Mouse (Mus musculus) midbrain, embryonic 16.5 days (tissue): ENCODE results near the gene Clps. TPM values are rescaled to one million over a fixed set of nuclear protein-coding genes. Genes with fewer than 3 reads are reported as not detected.
A peak's percentile ranks its signal among the peaks of the same experiment; 100 is the strongest.

Experiments
- ATAC-seq: fragments of 200-750 bp; cut with Nextera tagmentation; 2 replicates; pipeline ENCODE4 v1.8.0; 2017; ENCODE audit warnings: moderate TSS enrichment
- H3K27ac ChIP-seq: fragments of 300-500 bp; sonication (generic); 2 replicates; pipeline ENCODE4 v1.5.1; 2014; ENCODE audit warnings: mild to moderate bottlenecking, low read length, mixed read lengths
- H3K27me3 ChIP-seq: fragments of 300-500 bp; sonication (generic); 2 replicates; pipeline ENCODE4 v1.6.1; 2014; ENCODE audit warnings: low read depth, low read length, mixed read lengths; ENCODE audit not compliant: control insufficient read depth, insufficient read depth
- H3K36me3 ChIP-seq: fragments of 300-500 bp; sonication (generic); 2 replicates; pipeline ENCODE4 v1.6.1; 2014; ENCODE audit warnings: mild to moderate bottlenecking, low read length, moderate library complexity, mixed read lengths; ENCODE audit not compliant: control insufficient read depth, insufficient read depth
- H3K4me1 ChIP-seq: fragments of 300-500 bp; sonication (generic); 2 replicates; pipeline ENCODE4 v1.6.1; 2014; ENCODE audit warnings: mild to moderate bottlenecking, low read length, mixed read lengths; ENCODE audit not compliant: control insufficient read depth, insufficient read depth
- H3K4me2 ChIP-seq: fragments of 300-500 bp; sonication (generic); 2 replicates; pipeline ENCODE4 v1.6.1; 2014; ENCODE audit warnings: mild to moderate bottlenecking, low read length, mixed read lengths
- H3K4me3 ChIP-seq: fragments of 300-500 bp; sonication (generic); 2 replicates; pipeline ENCODE4 v1.5.1; 2014; ENCODE audit warnings: low read depth, mild to moderate bottlenecking, low read length, moderate library complexity, mixed read lengths
- H3K9ac ChIP-seq: fragments of 300-500 bp; sonication (generic); 2 replicates; pipeline ENCODE4 v1.6.1; 2014; ENCODE audit warnings: low read depth, low read length, mixed read lengths
- H3K9me3 ChIP-seq: fragments of 300-500 bp; sonication (generic); replicated peaks from 2 replicates; pipeline ENCODE4 v1.6.1; 2014; ENCODE audit warnings: mild to moderate bottlenecking, low read length, mixed read lengths; ENCODE audit not compliant: control insufficient read depth, poor library complexity, severe bottlenecking
- WGBS: fragments of 180-500 bp; shearing (Covaris S2); extraction: QIAGEN DNeasy Blood & Tissue Kit; methylation state at CpG from one replicate; pipeline ENCODE4 v1.1.7; 2014; 5-methylcytosine and 5-hydroxymethylcytosine counted together
- polyA plus RNA-seq: library from polyadenylated mRNA; unstranded; fragments of >200 nt; fragmentation: Nextera tagmentation; extraction: Ambion mirVana; gene quantifications from 2 replicates; pipeline ENCODE4 v1.2.1, GENCODE M21; 2015

Clps gene
- polyA plus RNA-seq, 1 experiment from 2014 or later: not detected

DNA sequence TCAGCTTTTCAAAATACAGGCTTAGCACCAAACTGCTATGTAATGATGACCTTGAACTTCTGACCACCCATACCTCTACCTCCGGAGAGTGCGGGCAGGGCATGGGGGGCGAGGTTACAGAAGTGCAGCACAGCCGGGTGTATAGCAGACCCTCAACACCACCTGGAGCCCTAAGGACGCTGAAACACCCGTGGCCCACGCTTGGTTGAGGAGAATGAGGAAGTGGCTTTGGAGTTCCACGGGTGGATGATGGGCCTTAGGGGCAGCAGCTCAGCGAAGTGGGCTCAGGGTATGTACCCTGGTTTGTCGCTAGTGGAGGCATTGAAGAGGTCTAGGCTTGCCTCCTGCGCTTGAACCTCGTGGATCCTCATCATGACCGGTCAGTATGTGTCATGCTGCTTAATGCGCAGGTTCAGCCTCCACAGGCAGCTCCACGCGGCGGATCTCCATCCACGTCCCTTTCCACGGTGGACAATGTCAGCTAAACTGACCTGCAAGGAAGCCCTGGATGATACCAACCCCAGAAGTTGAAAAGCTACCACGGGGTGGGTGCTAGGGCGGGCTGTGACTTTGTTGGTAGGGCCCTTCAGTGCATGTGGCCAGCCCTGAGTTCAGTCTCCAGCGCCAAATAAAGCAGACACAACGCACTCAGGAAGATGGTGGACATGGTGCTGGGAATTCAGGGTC, 36.4 kb downstream of the Clps start:
- WGBS: 88% methylated on average over 23 of the region's 23 CpGs

DNA sequence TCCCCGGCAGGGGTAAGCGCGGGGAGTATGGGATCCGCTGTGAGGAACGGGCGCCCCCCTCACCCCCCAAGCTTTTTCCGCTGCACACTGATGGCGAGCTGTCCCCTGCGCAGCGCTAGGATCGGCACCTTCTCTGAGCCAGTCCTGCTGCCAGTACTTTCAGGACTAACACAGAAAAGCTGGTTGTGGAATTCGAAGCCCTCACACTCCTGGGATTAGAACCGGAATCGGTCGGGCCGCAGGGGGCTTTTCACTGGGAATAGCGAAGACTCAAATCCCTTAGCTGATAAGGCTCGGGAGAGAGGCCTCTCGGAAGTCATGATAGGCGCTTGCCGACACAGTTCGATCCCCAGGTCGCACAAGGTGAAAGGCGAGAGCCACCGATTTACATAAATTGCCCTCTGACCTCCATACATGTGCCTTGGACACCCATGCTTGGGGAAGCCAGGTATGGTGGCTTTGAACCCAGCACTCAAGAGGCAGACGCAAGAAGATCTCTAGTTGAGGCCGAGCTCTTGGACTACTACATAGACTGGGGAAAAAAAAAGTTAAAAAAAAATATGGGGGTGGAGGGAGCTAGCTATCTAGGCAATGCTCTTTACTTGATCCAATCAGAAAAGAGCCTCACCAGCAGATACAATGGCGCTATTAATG, 37.1 kb downstream of the Clps start:
- Histone ChIP-seq H3K4me1 (peaks cover 14% of the 10 kb centered on the region; the same call in 1 of the 2 replicates), H3K27me3 (peaks cover 5% of the 10 kb centered on the region; the same call in 1 of the 2 replicates), H3K4me2 (peak overlapping the region; percentile 91), H3K9ac (peak overlapping the region; percentile 96), H3K9me3 (no peaks in the 10 kb centered on the region), H3K4me3 (peak overlapping the region; percentile 80), H3K36me3 (no peaks in the 10 kb centered on the region), H3K27ac (peak overlapping the region; percentile 95)
- ATAC-seq: no peak; the same call in 1 of the 2 replicates
- 7% methylated on average over 28 of the region's 28 CpGs for WGBS

More for the DNA sequence above, 36.4 kb downstream of the Clps start:
- peak overlapping the region; percentile 91; the same call in 1 of the 2 replicates for H3K4me2 ChIP-seq
- peaks cover 5% of the 10 kb centered on the region; the same call in 1 of the 2 replicates for H3K27me3 ChIP-seq
- ATAC-seq: no peak
- no peak overlapping the region for H3K27ac ChIP-seq
- H3K36me3 ChIP-seq: no peaks in the 10 kb centered on the region
- peaks cover 11% of the 10 kb centered on the region; the same call in 1 of the 2 replicates for H3K4me1 ChIP-seq
- 0 out of 2 replicates have a peak overlapping the region, but pooled peaks have one; percentile 14 for H3K9ac ChIP-seq
- no peaks in the 10 kb centered on the region for H3K9me3 ChIP-seq
- H3K4me3 ChIP-seq: no peak overlapping the region

DNA sequence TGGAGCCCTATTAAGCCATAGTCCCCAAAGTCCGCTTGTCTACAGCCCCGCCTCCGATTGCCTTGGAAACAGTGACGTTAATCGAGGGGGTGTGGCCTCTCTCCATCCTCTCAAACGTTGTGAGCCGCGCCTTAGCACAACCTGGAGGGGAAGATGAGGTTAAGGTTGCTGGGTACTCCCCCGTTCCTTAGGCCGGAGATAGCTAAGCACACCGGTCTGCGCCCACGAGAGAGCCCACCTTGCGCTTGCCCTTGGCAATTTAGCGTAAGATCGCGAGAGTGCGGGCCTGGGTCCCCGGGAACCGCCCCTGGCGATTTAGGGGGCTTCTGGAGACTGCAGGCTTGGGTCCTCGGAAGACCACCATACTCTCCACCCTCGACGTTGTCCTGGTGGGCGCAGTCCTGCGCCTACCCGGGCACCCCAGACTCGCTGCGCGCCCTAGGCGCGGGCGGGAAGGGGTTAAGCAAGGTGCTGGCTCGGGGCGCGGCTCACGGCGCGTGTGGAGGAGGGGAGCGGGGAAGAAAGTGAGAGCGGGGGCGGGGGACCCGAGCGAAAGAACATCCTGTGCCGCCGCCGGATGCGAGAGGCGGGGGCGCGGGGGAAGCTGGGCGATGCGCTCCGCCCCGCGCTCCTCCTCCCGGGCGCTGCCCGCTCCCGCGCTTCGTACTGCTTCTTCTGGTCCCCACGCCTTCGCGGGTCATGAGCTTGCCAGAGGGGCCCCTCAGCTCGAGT, 37.8 kb downstream of the Clps start:
- Histone ChIP-seq H3K9me3 (no peaks in the 10 kb centered on the region), H3K27ac (peak overlapping the region; percentile 95), H3K9ac (peak overlapping the region; percentile 96), H3K36me3 (no peaks in the 10 kb centered on the region), H3K4me3 (peak overlapping the region; percentile 80), H3K4me1 (peaks cover 17% of the 10 kb centered on the region; the same call in 1 of the 2 replicates), H3K27me3 (peaks cover 5% of the 10 kb centered on the region; the same call in 1 of the 2 replicates), H3K4me2 (peak overlapping the region; percentile 91)
- ATAC-seq: peak; percentile 89
- under 1% methylated on average over 40 of the region's 66 CpGs for WGBS

DNA sequence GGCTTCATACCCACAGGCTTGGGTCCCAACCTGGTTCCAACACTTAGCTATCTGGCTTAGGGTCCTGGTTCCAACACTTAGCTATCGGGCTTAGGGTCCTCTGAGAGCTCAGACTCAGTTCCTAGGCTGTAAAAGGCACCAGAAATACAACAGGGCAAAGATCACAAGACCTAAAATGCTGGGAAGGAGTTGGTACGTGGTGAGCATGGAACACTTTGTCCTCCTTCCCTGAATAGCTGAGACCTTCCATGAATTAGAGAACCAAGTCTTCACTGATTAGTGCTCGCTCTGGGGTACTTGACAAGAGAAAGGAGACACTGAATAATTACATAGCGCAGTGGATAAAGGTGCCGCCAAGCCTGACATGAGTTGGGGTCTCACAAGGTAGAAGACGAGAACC, 38.6 kb downstream of the Clps start:
- Histone ChIP-seq H3K4me1 (peaks cover 18% of the 10 kb centered on the region; the same call in 1 of the 2 replicates), H3K4me2 (peak overlapping the region; percentile 91), H3K27ac (peak overlapping the region; percentile 95), H3K36me3 (no peaks in the 10 kb centered on the region), H3K9me3 (no peaks in the 10 kb centered on the region), H3K27me3 (peaks cover 5% of the 10 kb centered on the region; the same call in 1 of the 2 replicates), H3K4me3 (peak overlapping the region; percentile 80), H3K9ac (peak overlapping the region; percentile 96)
- no peak for ATAC-seq
- 36% methylated on average over 6 of the region's 6 CpGs for WGBS

DNA sequence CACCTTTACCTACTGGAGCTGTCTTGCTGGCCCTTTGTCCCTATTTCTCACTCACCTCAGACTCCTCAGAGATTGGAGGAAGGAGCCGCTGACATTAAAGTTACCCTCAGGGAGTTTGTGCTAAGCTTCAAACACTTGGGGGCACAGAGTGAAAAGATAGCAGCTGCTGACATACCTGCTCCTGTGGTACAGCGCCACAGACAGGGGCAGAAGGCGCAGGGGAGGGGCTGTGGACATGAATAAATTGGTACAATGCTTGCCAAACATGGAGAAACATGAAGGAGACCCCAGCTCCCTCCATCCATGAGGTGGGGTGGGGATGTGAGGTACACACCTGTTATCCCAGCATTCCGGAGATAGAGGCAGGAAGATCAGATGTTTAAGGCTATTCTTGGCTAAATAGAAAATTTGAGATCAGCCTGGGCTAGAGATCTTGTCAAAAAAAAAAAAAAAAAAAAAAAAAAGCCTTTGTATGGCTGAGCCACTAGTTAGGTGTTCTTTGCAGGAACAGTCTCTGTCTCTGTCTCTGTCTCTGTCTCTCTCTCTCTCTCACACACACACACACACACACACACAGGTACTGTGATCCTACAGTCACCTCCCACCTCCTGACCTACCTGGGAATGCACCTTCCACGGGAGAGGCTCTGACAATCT, 39.4 kb downstream of the Clps start:
- H3K9me3 ChIP-seq: no peaks in the 10 kb centered on the region
- no peak for ATAC-seq

DNA sequence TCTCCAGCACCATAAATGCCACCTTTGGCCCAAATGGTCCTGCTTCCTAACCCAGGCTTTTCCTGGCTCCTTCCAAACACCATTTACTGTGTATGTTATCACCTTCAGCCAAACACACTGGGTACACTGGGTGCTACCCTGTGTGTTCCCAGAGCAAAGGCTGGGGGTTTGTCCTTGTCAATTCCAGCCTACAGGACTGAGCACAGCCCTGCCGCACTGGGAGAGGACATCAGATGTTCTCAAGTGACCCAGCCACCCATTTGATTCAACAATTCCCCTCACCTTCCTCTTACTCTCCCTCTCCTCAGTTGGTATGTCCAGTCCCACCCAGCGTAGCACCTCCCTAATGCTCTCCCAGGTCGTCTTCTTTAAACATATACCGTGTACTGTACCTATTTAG, 40.0 kb downstream of the Clps start:
- H3K4me3 ChIP-seq: no peak overlapping the region
- no peak overlapping the region for H3K4me2 ChIP-seq
- no peak overlapping the region for H3K9ac ChIP-seq
- 79% methylated on average over 4 of the region's 4 CpGs for WGBS
- ATAC-seq: no peak
- H3K9me3 ChIP-seq: no peaks in the 10 kb centered on the region
- H3K27ac ChIP-seq: no peak overlapping the region
- no peaks in the 10 kb centered on the region for H3K36me3 ChIP-seq
- H3K27me3 ChIP-seq: peaks cover 5% of the 10 kb centered on the region; the same call in 1 of the 2 replicates
- peaks cover 18% of the 10 kb centered on the region; the same call in 1 of the 2 replicates for H3K4me1 ChIP-seq

More for the DNA sequence above, 39.4 kb downstream of the Clps start:
- no peak overlapping the region for H3K9ac ChIP-seq
- H3K27ac ChIP-seq: no peak overlapping the region
- H3K4me1 ChIP-seq: peaks cover 18% of the 10 kb centered on the region; the same call in 1 of the 2 replicates
- peaks cover 5% of the 10 kb centered on the region; the same call in 1 of the 2 replicates for H3K27me3 ChIP-seq
- H3K4me3 ChIP-seq: no peak overlapping the region
- 62% methylated on average over 5 of the region's 5 CpGs for WGBS
- H3K4me2 ChIP-seq: no peak overlapping the region
- no peaks in the 10 kb centered on the region for H3K36me3 ChIP-seq

DNA sequence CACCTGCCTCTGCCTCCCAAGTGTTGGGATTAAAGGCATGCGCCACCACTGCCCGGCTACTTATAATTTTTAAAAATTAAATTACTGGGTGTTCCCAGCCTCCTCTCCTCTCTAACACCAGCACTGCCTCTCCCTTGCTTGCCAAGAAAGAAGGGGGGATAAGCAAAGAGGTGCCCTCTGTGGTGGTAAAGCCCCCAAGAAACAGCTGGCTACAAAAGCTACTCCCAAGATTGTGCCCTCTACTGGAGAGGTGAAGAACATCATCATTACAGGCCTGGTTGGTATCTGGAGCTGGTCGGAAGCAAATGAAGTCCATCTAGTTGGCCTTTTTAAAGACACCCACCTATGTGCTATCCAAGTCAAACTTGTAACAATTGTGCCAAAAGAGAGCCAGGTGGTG, 40.7 kb downstream of the Clps start:
- H3K4me2 ChIP-seq: no peak overlapping the region
- H3K9me3 ChIP-seq: no peaks in the 10 kb centered on the region
- 94% methylated on average over 3 of the region's 3 CpGs for WGBS
- H3K27me3 ChIP-seq: peaks cover 5% of the 10 kb centered on the region; the same call in 1 of the 2 replicates
- no peak overlapping the region for H3K9ac ChIP-seq
- ATAC-seq: no peak
- H3K36me3 ChIP-seq: no peaks in the 10 kb centered on the region
- H3K27ac ChIP-seq: no peak overlapping the region
- no peak overlapping the region for H3K4me3 ChIP-seq
- peaks cover 18% of the 10 kb centered on the region; the same call in 1 of the 2 replicates for H3K4me1 ChIP-seq

DNA sequence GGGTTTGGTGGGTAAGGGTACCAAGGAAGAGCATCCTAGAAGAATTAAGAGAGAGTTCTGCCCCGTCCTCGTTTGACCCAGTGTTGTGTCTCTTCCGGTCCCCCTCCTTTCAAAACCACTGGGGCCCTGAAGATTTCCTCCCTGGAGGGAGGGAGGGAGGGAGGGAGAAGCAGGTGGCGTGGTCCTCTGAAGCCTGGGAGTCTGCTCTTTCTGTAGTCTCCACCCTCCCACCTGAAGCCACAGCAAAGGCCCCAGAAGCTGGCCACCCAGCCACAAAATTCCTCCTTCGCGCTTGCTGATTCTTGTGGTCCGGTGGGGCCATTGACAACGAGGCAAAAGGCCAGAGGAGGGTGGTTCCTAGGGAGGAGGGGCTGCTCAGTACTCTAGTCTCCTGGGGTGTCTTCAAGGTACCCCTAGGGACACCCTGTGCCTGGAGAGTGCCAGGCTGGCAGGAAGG, 41.9 kb downstream of the Clps start:
- Histone ChIP-seq H3K4me3 (peak overlapping the region; percentile 55), H3K36me3 (no peaks in the 10 kb centered on the region), H3K9me3 (no peaks in the 10 kb centered on the region), H3K27ac (no peak overlapping the region), H3K9ac (peak overlapping the region; percentile 81), H3K27me3 (peaks cover 5% of the 10 kb centered on the region; the same call in 1 of the 2 replicates), H3K4me1 (peaks cover 18% of the 10 kb centered on the region; the same call in 1 of the 2 replicates), H3K4me2 (peak overlapping the region; percentile 98)
- no peak for ATAC-seq
- 20% methylated on average over 8 of the region's 8 CpGs for WGBS
